Mouse (Mus musculus) thymus, adult 2 months (tissue): Measurements from ENCODE around the gene Apbb2. TPM values are rescaled to one million over a fixed set of nuclear protein-coding genes. Genes with fewer than 3 reads are reported as not detected.

Source experiments
- DNase-seq: peaks from one replicate; pipeline ENCODE4 v3.0.0; 2021
- H3K27ac ChIP-seq: fragments of 200-500 bp; 2 replicates; pipeline ENCODE4 v1.5.1; 2012; ENCODE audit warnings: low read length, control low read depth; ENCODE audit not compliant: control insufficient read depth, insufficient read depth
- H3K27me3 ChIP-seq: fragments of 200-500 bp; 2 replicates; pipeline ENCODE4 v1.6.1; 2012; ENCODE audit warnings: mild to moderate bottlenecking, low read length, moderate library complexity, mixed read lengths; ENCODE audit not compliant: control insufficient read depth, insufficient read depth
- H3K36me3 ChIP-seq: fragments of 200-500 bp; 2 replicates; pipeline ENCODE4 v1.6.1; 2012; ENCODE audit warnings: mild to moderate bottlenecking, low read length, moderate library complexity; ENCODE audit not compliant: control insufficient read depth, insufficient read depth
- H3K4me1 ChIP-seq: fragments of 200-500 bp; replicated peaks from 2 replicates; pipeline ENCODE4 v1.6.1; 2012; ENCODE audit warnings: low read length; ENCODE audit not compliant: control insufficient read depth, insufficient read depth
- H3K4me3 ChIP-seq: fragments of 200-500 bp; 2 replicates; pipeline ENCODE4 v1.5.1; 2012; ENCODE audit warnings: mild to moderate bottlenecking, low read length, control low read depth, moderate library complexity; ENCODE audit not compliant: control insufficient read depth, insufficient read depth
- CTCF ChIP-seq: fragments of 200-500 bp; IDR thresholded peaks from 2 replicates; pipeline ENCODE4 v1.5.1; 2012; ENCODE audit warnings: mild to moderate bottlenecking, control low read depth, low read length, moderate library complexity, borderline replicate concordance; ENCODE audit not compliant: control insufficient read depth, poor library complexity, insufficient read depth; ENCODE audit errors: extremely low read depth
- POLR2A ChIP-seq: fragments of 200-500 bp; IDR thresholded peaks from 2 replicates; pipeline ENCODE4 v1.6.1; 2012; ENCODE audit warnings: mild to moderate bottlenecking, low read length, control low read depth, moderate library complexity; ENCODE audit not compliant: control insufficient read depth, poor library complexity, insufficient read depth; ENCODE audit errors: extremely low read depth
- WGBS: fragments of 180-500 bp; shearing (Covaris S2); methylation state at CpG from one replicate; pipeline ENCODE4 v1.1.7; 2018; 5-methylcytosine and 5-hydroxymethylcytosine counted together
- polyA plus RNA-seq: library from polyadenylated mRNA; depleted of rRNA; stranded (reverse); fragments of >200 nt; gene quantifications from 2 replicates; pipeline ENCODE4 v1.2.3, GENCODE M21; 2012

Gene Apbb2
- polyA plus RNA-seq, 1 experiment: 2.6 TPM

DNA sequence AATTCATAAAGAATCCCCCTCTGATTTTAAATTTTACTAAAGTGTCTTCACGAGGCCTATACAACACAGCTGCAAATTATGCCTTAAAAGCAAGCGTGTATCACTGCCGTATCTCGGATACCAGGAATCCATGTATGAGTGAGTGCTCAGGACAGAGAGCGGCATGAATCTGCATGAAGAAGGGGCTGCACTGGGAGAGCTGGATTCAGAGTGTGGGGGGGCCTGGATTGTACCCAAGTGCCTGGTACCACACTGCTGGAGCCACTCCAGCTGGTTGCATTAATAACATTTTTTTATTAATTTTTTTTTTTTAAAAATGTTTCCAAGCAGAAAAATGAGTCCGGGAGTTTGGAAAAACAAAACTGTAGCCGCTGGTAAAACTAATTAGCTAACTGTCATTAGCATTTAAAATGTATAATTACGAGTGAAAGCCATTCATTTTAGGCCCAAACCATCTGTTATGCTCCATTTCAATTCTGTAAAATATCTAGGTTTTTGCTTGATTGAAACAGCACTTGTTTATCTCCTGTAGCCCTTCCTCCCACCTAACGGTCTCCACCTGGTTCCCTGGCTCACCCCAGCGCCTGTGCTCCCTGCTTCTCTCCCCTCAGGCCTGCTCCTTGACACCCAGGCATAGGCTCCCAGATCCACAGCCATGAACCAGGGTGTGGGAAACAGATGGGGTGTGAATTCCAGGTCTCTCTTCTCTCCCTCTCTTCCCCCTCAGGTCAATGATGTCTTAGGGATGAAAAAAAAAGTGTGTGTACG is 314.1 kb downstream of the Apbb2 start:
- Histone ChIP-seq H3K27me3 (no peaks in the 10 kb centered on the region), H3K4me3 (no peak overlapping the region), H3K4me1 (no peaks in the 10 kb centered on the region), H3K27ac (no peak overlapping the region), H3K36me3 (no peaks in the 10 kb centered on the region)
- DNase-seq: no peak
- TF ChIP-seq POLR2A (no peak), CTCF (no peak)
- WGBS: 94% methylated on average over 11 of the region's 11 CpGs

DNA sequence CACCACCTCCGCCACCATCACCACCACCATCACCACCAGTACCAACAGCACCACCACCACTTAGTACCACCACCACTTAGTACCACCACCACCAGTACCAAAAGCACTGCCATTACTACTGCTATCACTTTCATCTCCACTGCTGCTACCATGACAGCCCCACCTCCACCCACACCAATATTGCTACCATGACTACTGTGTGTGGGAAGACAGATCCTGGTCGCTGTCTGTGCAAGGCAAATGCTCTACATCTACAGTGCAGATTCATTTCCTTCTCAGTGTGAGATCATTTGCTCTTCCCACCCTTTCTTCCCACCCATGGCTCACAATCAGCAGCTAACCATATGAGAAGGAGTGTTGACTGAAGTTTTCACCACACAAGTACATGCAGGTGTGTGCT is 315.7 kb downstream of the Apbb2 start:
- WGBS: 93% methylated on average over 2 of the region's 2 CpGs
- no peaks in the 10 kb centered on the region for H3K27me3 ChIP-seq

DNA sequence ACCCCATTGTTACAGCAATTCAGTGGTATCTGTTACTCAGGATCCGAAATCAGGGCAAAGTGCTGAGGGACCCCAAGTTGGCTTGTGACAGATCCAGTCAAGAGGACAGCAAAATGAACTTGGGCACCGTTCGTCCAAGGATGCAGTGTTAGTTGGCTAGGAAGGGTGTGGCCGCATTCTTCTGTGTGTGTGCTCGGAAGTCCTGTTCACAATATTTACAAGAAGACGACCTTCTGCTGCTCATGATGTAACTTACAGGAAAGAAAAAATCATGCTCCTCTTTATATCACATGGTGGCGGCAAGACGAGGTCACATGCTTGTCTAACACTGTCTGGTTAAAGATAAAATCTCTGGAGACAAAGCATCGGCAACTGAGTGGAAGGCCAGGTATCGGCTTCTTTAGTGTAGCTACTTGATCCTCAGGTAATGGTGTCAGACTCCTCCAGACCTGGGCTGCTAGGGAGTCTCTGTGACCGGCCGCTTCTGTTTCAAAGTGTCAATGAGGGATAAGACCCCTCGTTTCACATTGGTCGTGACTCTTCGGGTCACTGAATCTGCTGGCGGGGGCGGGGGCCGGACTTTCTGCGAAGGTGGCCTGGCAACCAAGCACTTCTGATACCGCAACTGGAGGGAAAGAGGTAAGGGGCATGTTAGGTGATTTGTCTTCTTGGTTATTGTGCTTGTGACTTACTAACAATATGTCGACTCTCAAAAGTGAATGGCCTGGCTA is 316.3 kb downstream of the Apbb2 start:
- Histone ChIP-seq H3K27me3 (no peaks in the 10 kb centered on the region), H3K4me1 (no peaks in the 10 kb centered on the region), H3K27ac (no peak overlapping the region), H3K36me3 (no peaks in the 10 kb centered on the region), H3K4me3 (no peak overlapping the region)
- DNase-seq: no peak
- TF ChIP-seq POLR2A (no peak), CTCF (no peak)
- 94% methylated on average over 21 of the region's 21 CpGs for WGBS

More for the DNA sequence above, 315.7 kb downstream of the Apbb2 start:
- no peaks in the 10 kb centered on the region for H3K36me3 ChIP-seq
- no peak overlapping the region for H3K4me3 ChIP-seq
- no peak for DNase-seq
- H3K27ac ChIP-seq: no peak overlapping the region
- H3K4me1 ChIP-seq: no peaks in the 10 kb centered on the region
- TF ChIP-seq POLR2A (no peak), CTCF (no peak)

- Histone ChIP-seq H3K27ac (no peak overlapping the region), H3K36me3 (no peaks in the 10 kb centered on the region), H3K27me3 (no peaks in the 10 kb centered on the region), H3K4me1 (no peaks in the 10 kb centered on the region), H3K4me3 (no peak overlapping the region)
- WGBS: 98% methylated on average over 13 of the region's 13 CpGs
- no peak for DNase-seq
- no peak for TF ChIP-seq CTCF
Observed at GRCm38 (mm10) chr5:66300576-66300975, 318.0 kb downstream of the Apbb2 start.

DNA sequence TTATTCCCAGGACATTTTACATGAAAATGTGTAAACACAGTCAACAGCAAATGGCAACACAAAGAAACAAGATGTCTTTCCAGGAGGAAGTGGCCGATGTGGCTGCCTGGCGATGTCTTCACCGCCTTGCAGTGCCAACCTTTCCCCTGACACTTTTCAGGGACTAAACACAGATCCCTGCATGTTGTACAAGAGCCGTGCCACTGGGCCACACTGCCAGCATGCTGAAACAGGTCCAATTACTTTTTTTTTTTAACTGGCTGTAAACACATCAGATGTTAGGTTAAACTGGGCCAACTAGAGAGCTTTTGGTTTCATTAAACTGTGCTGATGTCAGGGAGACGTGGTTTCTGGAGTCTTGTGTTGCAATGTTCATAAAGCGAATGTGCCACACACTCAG is 319.7 kb downstream of the Apbb2 start:
- Histone ChIP-seq H3K27ac (no peak overlapping the region), H3K27me3 (no peaks in the 10 kb centered on the region), H3K4me3 (no peak overlapping the region), H3K4me1 (no peaks in the 10 kb centered on the region; the same call in 1 of the 2 replicates), H3K36me3 (no peaks in the 10 kb centered on the region)
- TF ChIP-seq POLR2A: no peak
- TF ChIP-seq CTCF: no peak
- no peak for DNase-seq
- 92% methylated on average over 6 of the region's 6 CpGs for WGBS

DNA sequence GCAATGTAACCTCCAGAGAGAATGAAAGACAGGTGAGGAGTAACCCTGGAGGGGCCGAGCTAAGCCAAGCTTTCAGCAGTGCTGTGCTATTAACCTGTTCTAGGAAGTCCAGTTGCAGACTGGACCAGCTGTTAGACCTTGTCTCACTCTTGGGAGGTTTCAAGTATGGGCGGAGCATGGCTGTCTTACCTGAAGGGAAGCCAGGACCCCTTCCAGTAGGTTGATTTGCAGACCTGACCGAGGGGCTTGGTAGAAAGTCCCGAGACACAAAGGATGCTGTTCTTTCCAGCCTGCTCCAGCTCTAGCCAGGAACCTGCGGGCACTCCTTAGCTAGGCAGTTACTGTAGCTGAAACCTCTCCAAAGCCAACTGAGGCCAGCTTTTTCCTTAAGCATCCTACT is 322.5 kb downstream of the Apbb2 start:
- 97% methylated on average over 5 of the region's 5 CpGs for WGBS

GRCm38 (mm10) chr5:66294952-66295351 is 323.6 kb downstream of the Apbb2 start:
- WGBS: 86% methylated on average over 4 of the region's 4 CpGs

More for the DNA sequence above, 322.5 kb downstream of the Apbb2 start:
- no peaks in the 10 kb centered on the region for H3K27me3 ChIP-seq
- no peak overlapping the region for H3K27ac ChIP-seq
- H3K4me1 ChIP-seq: no peaks in the 10 kb centered on the region; the same call in 1 of the 2 replicates
- H3K36me3 ChIP-seq: no peaks in the 10 kb centered on the region
- TF ChIP-seq CTCF (no peak), POLR2A (no peak)
- H3K4me3 ChIP-seq: no peak overlapping the region
- DNase-seq: no peak

More at GRCm38 (mm10) chr5:66294952-66295351, 323.6 kb downstream of the Apbb2 start:
- H3K4me1 ChIP-seq: no peaks in the 10 kb centered on the region; the same call in 1 of the 2 replicates
- no peak overlapping the region for H3K27ac ChIP-seq
- DNase-seq: no peak
- no peaks in the 10 kb centered on the region for H3K27me3 ChIP-seq
- H3K36me3 ChIP-seq: no peaks in the 10 kb centered on the region
- TF ChIP-seq POLR2A: no peak
- no peak for TF ChIP-seq CTCF
- H3K4me3 ChIP-seq: no peak overlapping the region
